Mouse (Mus musculus) liver, embryonic 16.5 days (tissue): ENCODE data around the gene Alk. TPM values are rescaled to one million over a fixed set of nuclear protein-coding genes. Genes with fewer than 3 reads are reported as not detected.

Experiments used
- ATAC-seq: fragments of 200-750 bp; cut with Nextera tagmentation; 2 replicates; pipeline ENCODE4 v1.8.0; 2017; ENCODE audit warnings: low read depth, mild to moderate bottlenecking, moderate number of reproducible peaks, moderate library complexity
- H3K27ac ChIP-seq: fragments of 300-500 bp; sonication (generic); 2 replicates; pipeline ENCODE4 v1.5.1; 2014; ENCODE audit warnings: mild to moderate bottlenecking, low read length
- H3K27me3 ChIP-seq: fragments of 300-500 bp; sonication (generic); 2 replicates; pipeline ENCODE4 v1.6.1; 2014; ENCODE audit warnings: low read depth, low read length, mixed read lengths; ENCODE audit not compliant: control insufficient read depth, insufficient read depth
- H3K36me3 ChIP-seq: fragments of 300-500 bp; sonication (generic); 2 replicates; pipeline ENCODE4 v1.6.1; 2014; ENCODE audit warnings: mild to moderate bottlenecking; ENCODE audit not compliant: control insufficient read depth, insufficient read depth
- H3K4me1 ChIP-seq: fragments of 300-500 bp; sonication (generic); 2 replicates; pipeline ENCODE4 v1.6.1; 2014; ENCODE audit warnings: low read depth, low read length, mixed read lengths; ENCODE audit not compliant: control insufficient read depth
- H3K4me2 ChIP-seq: fragments of 300-500 bp; sonication (generic); 2 replicates; pipeline ENCODE4 v1.6.1; 2014; ENCODE audit warnings: low read depth, low read length, mixed read lengths
- H3K4me3 ChIP-seq: fragments of 300-500 bp; sonication (generic); 2 replicates; pipeline ENCODE4 v1.5.1; 2014; ENCODE audit warnings: low read depth, mild to moderate bottlenecking, low read length
- H3K9ac ChIP-seq: fragments of 300-500 bp; sonication (generic); 2 replicates; pipeline ENCODE4 v1.6.1; 2014; ENCODE audit warnings: low read depth, low read length
- H3K9me3 ChIP-seq: fragments of 300-500 bp; sonication (generic); replicated peaks from 2 replicates; pipeline ENCODE4 v1.6.1; 2016; ENCODE audit warnings: low read length; ENCODE audit not compliant: control insufficient read depth
- whole genome bisulfite sequencing: fragments of 180-500 bp; shearing (Covaris S2); extraction: QIAGEN DNeasy Blood & Tissue Kit; methylation state at CpG from one replicate; pipeline ENCODE4 v1.1.7; 2014; ENCODE audit not compliant: insufficient replicate concordance; 5-methylcytosine and 5-hydroxymethylcytosine counted together
- polyA plus RNA-seq: library from polyadenylated mRNA; unstranded; fragments of >200 nt; fragmentation: Nextera tagmentation; extraction: Ambion mirVana; gene quantifications from 2 replicates; pipeline ENCODE4 v1.2.1, GENCODE M21; 2015

Gene Alk
- polyA plus RNA-seq, 1 experiment from 2014 or later = 0.07 TPM

- H3K27me3 ChIP-seq = no peaks in the 10 kb centered on the region
- 39% methylated on average over 7 of the region's 7 CpGs for WGBS
Observed at GRCm38 (mm10) chr17:72523006-72523405, 81.4 kb downstream of the Alk start.

GRCm38 (mm10) chr17:72522381-72522780 is 82.0 kb downstream of the Alk start:
- no peak for ATAC-seq
- Histone ChIP-seq H3K9me3 (no peaks in the 10 kb centered on the region), H3K9ac (no peak overlapping the region), H3K36me3 (no peaks in the 10 kb centered on the region), H3K4me1 (no peaks in the 10 kb centered on the region), H3K27ac (no peak overlapping the region), H3K27me3 (no peaks in the 10 kb centered on the region), H3K4me3 (no peak overlapping the region), H3K4me2 (no peak overlapping the region)
- WGBS = 19% methylated on average over 4 of the region's 4 CpGs

More at GRCm38 (mm10) chr17:72523006-72523405, 81.4 kb downstream of the Alk start:
- no peak for ATAC-seq
- H3K4me2 ChIP-seq = no peak overlapping the region
- no peaks in the 10 kb centered on the region for H3K36me3 ChIP-seq
- no peaks in the 10 kb centered on the region for H3K9me3 ChIP-seq
- H3K27ac ChIP-seq = no peak overlapping the region
- H3K4me3 ChIP-seq = no peak overlapping the region
- H3K4me1 ChIP-seq = no peaks in the 10 kb centered on the region
- no peak overlapping the region for H3K9ac ChIP-seq

- Histone ChIP-seq H3K27ac (no peak overlapping the region), H3K4me3 (no peak overlapping the region)
- 39% methylated on average over 5 of the region's 5 CpGs for WGBS
Observed at GRCm38 (mm10) chr17:72521353-72521752, 83.1 kb downstream of the Alk start.

GRCm38 (mm10) chr17:72510746-72511145 is 93.7 kb downstream of the Alk start:
- WGBS = 57% methylated on average over 6 of the region's 6 CpGs
- no peak overlapping the region for H3K9ac ChIP-seq
- H3K4me2 ChIP-seq = no peak overlapping the region
- H3K4me1 ChIP-seq = no peaks in the 10 kb centered on the region
- H3K36me3 ChIP-seq = no peaks in the 10 kb centered on the region
- H3K27ac ChIP-seq = no peak overlapping the region
- H3K4me3 ChIP-seq = no peak overlapping the region
- no peak for ATAC-seq
- H3K27me3 ChIP-seq = no peaks in the 10 kb centered on the region
- H3K9me3 ChIP-seq = no peaks in the 10 kb centered on the region

More at GRCm38 (mm10) chr17:72521353-72521752, 83.1 kb downstream of the Alk start:
- no peaks in the 10 kb centered on the region for H3K36me3 ChIP-seq
- no peaks in the 10 kb centered on the region for H3K9me3 ChIP-seq
- no peak overlapping the region for H3K4me2 ChIP-seq
- no peak for ATAC-seq
- H3K27me3 ChIP-seq = no peaks in the 10 kb centered on the region
- H3K4me1 ChIP-seq = no peaks in the 10 kb centered on the region
- H3K9ac ChIP-seq = no peak overlapping the region

- H3K4me3 ChIP-seq = no peak overlapping the region
- H3K9ac ChIP-seq = no peak overlapping the region
- H3K4me2 ChIP-seq = no peak overlapping the region
- WGBS = 70% methylated on average over 7 of the region's 7 CpGs
- H3K9me3 ChIP-seq = no peaks in the 10 kb centered on the region
- ATAC-seq = no peak
- no peaks in the 10 kb centered on the region for H3K36me3 ChIP-seq
- no peaks in the 10 kb centered on the region for H3K27me3 ChIP-seq
- H3K27ac ChIP-seq = no peak overlapping the region
- H3K4me1 ChIP-seq = no peaks in the 10 kb centered on the region
Observed at GRCm38 (mm10) chr17:72508678-72509394, 95.6 kb downstream of the Alk start.

- H3K4me3 ChIP-seq = no peak overlapping the region
- WGBS = 33% methylated on average over 7 of the region's 7 CpGs
Observed at GRCm38 (mm10) chr17:72505213-72505612, 99.2 kb downstream of the Alk start.

GRCm38 (mm10) chr17:72504581-72504980 is 99.8 kb downstream of the Alk start:
- H3K27me3 ChIP-seq = no peaks in the 10 kb centered on the region
- no peak for ATAC-seq
- H3K4me2 ChIP-seq = no peak overlapping the region
- no peak overlapping the region for H3K9ac ChIP-seq
- H3K36me3 ChIP-seq = no peaks in the 10 kb centered on the region
- no peaks in the 10 kb centered on the region for H3K4me1 ChIP-seq
- no peaks in the 10 kb centered on the region for H3K9me3 ChIP-seq
- H3K4me3 ChIP-seq = no peak overlapping the region
- 64% methylated on average over 6 of the region's 6 CpGs for WGBS
- H3K27ac ChIP-seq = no peak overlapping the region

More at GRCm38 (mm10) chr17:72505213-72505612, 99.2 kb downstream of the Alk start:
- Histone ChIP-seq H3K27me3 (no peaks in the 10 kb centered on the region), H3K4me2 (no peak overlapping the region), H3K4me1 (no peaks in the 10 kb centered on the region), H3K27ac (no peak overlapping the region), H3K36me3 (no peaks in the 10 kb centered on the region), H3K9me3 (no peaks in the 10 kb centered on the region), H3K9ac (no peak overlapping the region)
- ATAC-seq = no peak

GRCm38 (mm10) chr17:72495395-72495794 is 109.0 kb downstream of the Alk start:
- H3K9me3 ChIP-seq = no peaks in the 10 kb centered on the region

GRCm38 (mm10) chr17:72485623-72486022 is 118.8 kb downstream of the Alk start:
- no peaks in the 10 kb centered on the region; the same call in 1 of the 2 replicates for H3K9me3 ChIP-seq
- 60% methylated on average over 4 of the region's 4 CpGs for WGBS
- ATAC-seq = no peak
- H3K9ac ChIP-seq = no peak overlapping the region
- H3K4me2 ChIP-seq = no peak overlapping the region
- H3K27me3 ChIP-seq = no peaks in the 10 kb centered on the region
- no peak overlapping the region for H3K27ac ChIP-seq
- no peak overlapping the region for H3K4me3 ChIP-seq
- no peaks in the 10 kb centered on the region for H3K36me3 ChIP-seq
- no peaks in the 10 kb centered on the region for H3K4me1 ChIP-seq

More at GRCm38 (mm10) chr17:72495395-72495794, 109.0 kb downstream of the Alk start:
- H3K4me1 ChIP-seq = no peaks in the 10 kb centered on the region
- H3K4me3 ChIP-seq = no peak overlapping the region
- H3K27me3 ChIP-seq = no peaks in the 10 kb centered on the region
- WGBS = 68% methylated on average over 5 of the region's 5 CpGs
- no peak overlapping the region for H3K9ac ChIP-seq
- no peak for ATAC-seq
- H3K4me2 ChIP-seq = no peak overlapping the region
- H3K27ac ChIP-seq = no peak overlapping the region
- H3K36me3 ChIP-seq = no peaks in the 10 kb centered on the region
